Mouse (Mus musculus) ES-E14 (cell line): ENCODE measurements around the gene Tgds. TPM values are rescaled to one million over a fixed set of nuclear protein-coding genes. Genes with fewer than 3 reads are reported as not detected.

Source experiments
- DNase-seq: peaks from one replicate; pipeline ENCODE4 v3.0.0-alpha.2; 2013; ENCODE audit warnings: low read depth, low spot score
- H3K27ac ChIP-seq: 2 replicates; pipeline ENCODE4 v1.5.1; 2012; ENCODE audit warnings: low read depth, mild to moderate bottlenecking, low read length, moderate library complexity, mixed read lengths; ENCODE audit not compliant: poor library complexity, insufficient read depth, severe bottlenecking
- H3K36me3 ChIP-seq: 2 replicates; pipeline ENCODE4 v1.6.1; 2012; ENCODE audit warnings: mild to moderate bottlenecking, low read length, moderate library complexity, mixed read lengths; ENCODE audit not compliant: control insufficient read depth, poor library complexity, insufficient read depth, severe bottlenecking
- H3K4me1 ChIP-seq, 2 experiments: fragments of 150-350 bp in 1 of 2; sonication (generic) in 1 of 2; 2 replicates each; pipeline ENCODE4 v1.6.1; 2012; ENCODE audit warnings: low read length in 2 of 2, mild to moderate bottlenecking in 1 of 2, mixed read lengths in 1 of 2; ENCODE audit not compliant: control insufficient read depth in 2 of 2, insufficient read depth in 2 of 2, poor library complexity in 1 of 2
- H3K4me3 ChIP-seq, 2 experiments: fragments of 150-350 bp in 1 of 2; sonication (generic) in 1 of 2; 2 replicates each; pipeline ENCODE4 v1.5.1; 2012; ENCODE audit warnings: low read length in 2 of 2, low read depth in 1 of 2, mild to moderate bottlenecking in 1 of 2, mixed read lengths in 1 of 2; ENCODE audit not compliant: insufficient read depth in 1 of 2, poor library complexity in 1 of 2, severe bottlenecking in 1 of 2
- H3K9ac ChIP-seq: 2 replicates; pipeline ENCODE4 v1.6.1; 2012; ENCODE audit warnings: low read depth, mild to moderate bottlenecking, low read length, mixed read lengths; ENCODE audit not compliant: poor library complexity, insufficient read depth, severe bottlenecking
- H3K9me3 ChIP-seq: fragments of 150-350 bp; sonication (generic); 2 replicates; pipeline ENCODE4 v1.6.1; 2012; ENCODE audit warnings: low read depth, mild to moderate bottlenecking, low read length; ENCODE audit not compliant: control insufficient read depth, insufficient read depth
- CHD2 ChIP-seq: IDR thresholded peaks from 2 replicates; pipeline ENCODE4 v1.6.1; 2014; ENCODE audit warnings: mild to moderate bottlenecking, low read depth, low read length, inconsistent platforms
- HCFC1 ChIP-seq: IDR thresholded peaks from 2 replicates; pipeline ENCODE4 v1.6.1; 2012; ENCODE audit warnings: low read length, inconsistent platforms, borderline replicate concordance; ENCODE audit not compliant: insufficient read depth
- MAFK ChIP-seq: IDR thresholded peaks from 2 replicates; pipeline ENCODE4 v1.6.1; 2014; ENCODE audit warnings: mild to moderate bottlenecking, low read depth, low read length, inconsistent platforms; ENCODE audit not compliant: insufficient read depth
- ZC3H11A ChIP-seq: IDR thresholded peaks from 2 replicates; pipeline ENCODE4 v1.6.1; 2012; ENCODE audit warnings: low read depth, mild to moderate bottlenecking, inconsistent platforms, low read length, borderline replicate concordance
- ZNF384 ChIP-seq: IDR thresholded peaks from 2 replicates; pipeline ENCODE4 v1.6.1; 2012; ENCODE audit warnings: low read depth, low read length, inconsistent platforms
- in situ Hi-C, 2 experiments: fragments of 600-800 bp; cut with MboI; formaldehyde crosslinking; loops; one replicate each; pipeline ENCODE4 v1.15.1; 2025; ENCODE audit warnings: low sequenced_read_pairs in 2 of 2, inconsistent platforms in 1 of 2; ENCODE audit not compliant: unreplicated experiment in 2 of 2
- total RNA-seq: library from RNA; depleted of rRNA; stranded (reverse); fragments of 300-350 nt; gene quantifications from 2 replicates; pipeline ENCODE4 v1.2.3, GENCODE M21; 2012

Gene Tgds
- total RNA-seq, 1 experiment = 3.4 TPM

DNA sequence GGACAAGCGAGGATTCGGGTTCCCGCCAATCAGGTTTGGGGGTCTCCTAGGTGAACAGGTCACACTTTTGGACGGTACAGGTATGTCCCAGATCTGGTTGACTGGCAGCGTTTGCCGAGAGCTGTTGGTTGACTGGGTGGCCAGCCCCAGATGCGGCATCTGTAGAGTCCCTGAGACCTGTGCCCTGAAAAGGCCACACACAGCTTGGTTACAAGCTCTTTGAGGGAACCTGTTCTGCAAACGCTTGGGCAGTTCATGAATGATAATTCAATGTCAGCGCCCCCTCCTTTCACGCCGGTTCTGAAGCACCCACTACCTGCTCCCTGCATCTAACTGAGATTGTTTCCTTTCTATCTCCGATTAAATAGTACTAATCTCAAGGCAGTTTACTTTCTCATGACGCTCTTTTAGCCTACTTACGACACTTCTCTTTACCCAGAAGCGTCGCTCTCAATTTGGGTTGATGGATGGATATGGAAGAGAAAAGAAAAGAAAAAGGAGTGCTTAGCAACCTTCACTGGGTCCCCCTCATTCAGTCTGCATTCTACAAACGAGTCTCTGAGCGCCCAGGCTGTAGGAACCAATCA is 42.7 kb downstream of the Tgds start:
- no peak for TF ChIP-seq ZC3H11A
- no peak for TF ChIP-seq ZNF384
- no peak for TF ChIP-seq CHD2
- no peak for TF ChIP-seq MAFK
- no peak for TF ChIP-seq HCFC1
- in situ Hi-C loops = no loop called here
- Histone ChIP-seq H3K9me3 (no peaks in the 10 kb centered on the region), H3K4me1 (peaks cover 2 to 6% of the 10 kb centered on the region in 2 experiments; a peak in 2 of 4 replicates), H3K4me3 (peak overlapping the region; percentile 71 to 75), H3K27ac (no peak overlapping the region), H3K9ac (peak overlapping the region; percentile 56), H3K36me3 (no peaks in the 10 kb centered on the region)
- peak; percentile 27 for DNase-seq

DNA sequence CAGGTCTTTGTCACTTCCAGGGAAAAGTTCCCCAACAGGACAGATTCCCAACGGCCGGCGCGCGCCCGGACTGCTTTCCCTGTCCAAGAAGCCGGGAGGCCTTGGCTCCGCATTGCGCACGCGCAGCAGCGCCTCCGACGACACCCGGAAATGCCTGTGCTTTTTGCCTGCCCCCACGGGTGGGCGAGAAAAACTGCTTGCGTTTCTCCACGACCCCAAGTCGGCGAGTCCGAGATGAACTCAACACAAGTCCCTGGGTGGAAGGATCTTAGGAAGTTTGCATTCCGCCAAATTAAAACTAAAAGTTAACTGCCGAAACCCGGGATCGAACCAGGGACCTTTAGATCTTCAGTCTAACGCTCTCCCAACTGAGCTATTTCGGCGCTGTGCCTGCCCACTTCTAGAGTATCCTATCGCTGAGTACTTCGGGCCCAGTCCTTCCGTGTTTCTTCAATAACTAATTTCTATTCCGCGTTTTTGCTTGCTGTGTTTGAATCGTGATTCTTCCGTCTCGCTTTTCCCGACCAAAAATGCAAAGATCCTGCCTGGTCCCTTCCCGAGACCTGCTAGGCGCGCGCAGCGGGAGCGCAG is 43.2 kb downstream of the Tgds start:
- TF ChIP-seq HCFC1 (peak; percentile 52; the same call in 1 of the 2 replicates), CHD2 (no peak)
- H3K27ac ChIP-seq = no peak overlapping the region
- in situ Hi-C loops = no loop called here
- H3K4me1 ChIP-seq = peaks cover 2 to 6% of the 10 kb centered on the region in 2 experiments; a peak in 2 of 4 replicates
- H3K9ac ChIP-seq = peak overlapping the region; percentile 71
- peak overlapping the region; percentile 71 to 75 for H3K4me3 ChIP-seq
- no peaks in the 10 kb centered on the region for H3K36me3 ChIP-seq
- peak; percentile 86 for DNase-seq
- no peaks in the 10 kb centered on the region for H3K9me3 ChIP-seq

DNA sequence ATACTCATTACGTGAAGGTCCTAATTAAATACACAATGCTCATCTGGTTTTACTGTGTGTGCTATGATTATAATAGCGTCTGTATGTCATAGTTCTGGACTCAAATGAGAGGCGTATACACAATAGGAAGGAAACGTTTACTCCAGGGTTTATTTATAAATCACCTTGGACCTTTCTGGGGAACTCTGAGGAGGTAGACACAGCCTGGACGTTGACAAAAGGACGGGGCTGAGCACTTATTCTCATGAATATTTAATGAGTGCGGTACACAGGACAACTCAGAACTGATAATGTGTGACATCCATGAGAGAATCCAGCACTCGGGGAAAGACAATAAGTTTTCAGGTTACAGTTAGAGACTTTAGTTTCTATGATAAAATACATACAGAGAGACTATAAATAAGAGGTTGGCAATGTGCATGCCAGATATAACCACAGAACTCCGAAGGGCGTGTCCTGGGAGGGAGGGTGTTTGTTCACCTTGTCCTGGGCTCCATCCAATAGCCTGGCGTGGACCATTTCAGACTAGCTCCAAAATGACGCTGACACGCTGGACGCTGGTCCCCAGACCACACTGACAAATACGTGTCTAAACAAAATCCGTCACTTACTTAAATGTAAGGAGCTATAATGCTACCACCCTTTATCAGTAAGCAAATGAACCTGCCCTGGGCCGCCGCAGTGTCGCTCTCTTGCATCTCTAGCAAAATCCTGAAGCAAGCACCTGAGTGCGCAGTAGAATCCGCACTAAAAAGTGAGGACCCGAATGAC is 43.9 kb downstream of the Tgds start:
- Histone ChIP-seq H3K9ac (peak overlapping the region; percentile 71), H3K36me3 (no peaks in the 10 kb centered on the region), H3K4me3 (peak overlapping the region; percentile 71 to 75), H3K4me1 (peaks cover 2 to 6% of the 10 kb centered on the region in 2 experiments; a peak in 2 of 4 replicates), H3K27ac (no peak overlapping the region), H3K9me3 (no peaks in the 10 kb centered on the region)
- DNase-seq = no peak
- in situ Hi-C loops = no loop called here
- no peak for TF ChIP-seq CHD2
- no peak for TF ChIP-seq ZC3H11A
- no peak for TF ChIP-seq HCFC1
- no peak for TF ChIP-seq MAFK
- no peak for TF ChIP-seq ZNF384

DNA sequence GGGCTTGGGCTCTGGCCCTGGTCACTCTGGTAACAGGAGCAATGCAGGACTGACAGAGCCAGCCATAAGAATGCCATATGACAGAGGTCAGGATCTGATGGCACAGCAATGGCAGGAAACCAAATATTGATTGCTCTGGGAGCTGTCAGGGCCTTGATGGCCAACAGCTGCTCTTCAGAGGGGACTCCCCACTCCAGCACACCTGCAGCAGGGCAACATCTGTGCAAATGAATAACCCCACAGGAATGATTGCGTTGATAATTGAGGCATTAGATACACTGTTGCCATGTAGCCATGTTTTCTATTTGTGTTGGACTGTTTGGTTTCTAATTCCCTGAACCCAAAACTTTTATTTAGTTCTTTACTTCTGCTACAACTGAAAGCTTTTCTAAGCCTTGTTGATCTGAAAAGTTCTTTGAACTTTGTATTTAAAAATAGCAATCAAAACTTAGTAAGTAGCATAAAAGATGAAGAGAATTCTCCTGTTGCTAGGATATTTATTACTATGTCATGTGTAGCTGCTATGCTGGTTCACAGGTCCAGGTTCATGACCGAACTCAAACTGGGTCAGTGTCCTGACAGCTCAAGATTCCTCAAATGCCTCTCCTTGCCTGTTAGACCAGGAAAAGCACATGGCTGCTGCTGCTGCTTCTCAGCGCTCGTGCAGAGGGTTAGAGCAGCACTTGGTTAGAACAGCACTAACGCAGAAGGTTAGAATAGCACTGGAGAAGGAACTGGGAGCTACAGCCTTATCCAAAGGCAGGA is 46.1 kb downstream of the Tgds start:
- DNase-seq = no peak
- H3K27ac ChIP-seq = no peak overlapping the region
- H3K9ac ChIP-seq = no peak overlapping the region
- peaks cover 2 to 6% of the 10 kb centered on the region in 2 experiments; a peak in 2 of 4 replicates for H3K4me1 ChIP-seq
- H3K36me3 ChIP-seq = no peaks in the 10 kb centered on the region
- H3K4me3 ChIP-seq = no peak overlapping the region
- no peak for TF ChIP-seq MAFK
- TF ChIP-seq ZC3H11A = no peak
- no peak for TF ChIP-seq ZNF384
- TF ChIP-seq CHD2 = no peak
- TF ChIP-seq HCFC1 = no peak
- in situ Hi-C loops = no loop called here
- no peaks in the 10 kb centered on the region for H3K9me3 ChIP-seq
